Mouse (Mus musculus): ENCODE results near the gene Ipcef1. TPM values are rescaled to one million over a fixed set of nuclear protein-coding genes. Genes with fewer than 3 reads are reported as not detected.
"Not testable (repeated sequence)": the region's sequence is repeated elsewhere in the genome, so short reads cannot be mapped to it uniquely, and the experiment has no call there.

The Ipcef1 gene
- total RNA-seq, 4 experiments from 2014 or later: 1.2 to 1.9 (median 1.5) TPM

DNA sequence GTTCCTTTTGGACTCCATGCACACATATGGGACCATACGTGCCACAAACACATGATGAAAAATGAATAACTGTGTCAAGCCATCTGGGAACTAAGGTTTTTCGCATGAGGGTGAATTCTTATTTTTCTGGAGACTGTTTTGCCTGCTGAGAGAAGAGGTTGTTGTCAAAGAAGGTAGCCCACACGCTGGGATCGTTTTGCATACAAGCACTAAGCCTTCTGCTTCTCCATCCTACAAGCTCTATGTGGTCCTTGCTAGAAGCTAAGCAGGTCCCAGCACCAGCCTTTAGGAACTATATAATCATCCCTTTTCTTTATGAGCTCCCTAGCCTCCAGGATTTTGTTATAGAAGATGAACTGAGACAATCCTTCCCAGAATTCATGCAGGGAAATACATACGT, 93.5 kb downstream of the Ipcef1 start:
- DNase-seq: no peak

DNA sequence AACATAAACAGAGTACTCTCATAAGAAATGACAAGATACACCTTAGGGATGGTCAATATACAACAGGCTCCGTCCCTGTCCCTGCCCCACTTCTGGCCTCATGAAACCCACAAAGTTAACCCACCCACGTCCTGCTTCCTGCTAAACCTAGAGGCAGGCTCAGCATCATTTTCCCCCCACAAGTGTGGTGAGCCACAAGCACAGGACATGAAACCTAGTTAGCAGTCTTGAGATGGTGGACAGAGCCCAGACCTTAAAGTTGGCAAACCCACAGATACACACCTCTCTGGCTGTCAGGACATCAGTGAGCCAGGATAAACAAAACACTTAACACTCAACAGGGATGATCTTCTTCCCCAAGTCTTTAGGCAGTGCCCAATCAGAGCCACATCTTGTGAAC, 95.9 kb downstream of the Ipcef1 start:
- no peak for DNase-seq

DNA sequence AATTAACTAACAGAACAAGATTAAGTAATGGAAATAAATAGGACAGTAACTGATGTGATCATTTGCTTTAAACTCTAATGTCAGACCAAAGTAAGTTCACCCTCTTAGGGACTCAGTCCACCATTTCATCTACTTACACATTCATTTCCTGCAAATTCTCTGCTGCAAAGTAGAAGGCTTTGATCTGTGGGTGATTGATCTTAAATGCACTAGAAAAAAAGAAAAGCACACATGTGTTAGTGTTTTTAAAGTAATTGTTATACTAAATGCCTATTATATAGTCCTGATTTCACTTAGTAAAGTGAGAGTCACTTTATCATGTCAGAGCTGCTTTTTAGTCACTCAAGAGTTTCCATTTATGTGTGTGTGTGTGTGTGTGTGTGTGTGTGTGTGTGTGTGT, 97.7 kb downstream of the Ipcef1 start:
- no peak for DNase-seq

DNA sequence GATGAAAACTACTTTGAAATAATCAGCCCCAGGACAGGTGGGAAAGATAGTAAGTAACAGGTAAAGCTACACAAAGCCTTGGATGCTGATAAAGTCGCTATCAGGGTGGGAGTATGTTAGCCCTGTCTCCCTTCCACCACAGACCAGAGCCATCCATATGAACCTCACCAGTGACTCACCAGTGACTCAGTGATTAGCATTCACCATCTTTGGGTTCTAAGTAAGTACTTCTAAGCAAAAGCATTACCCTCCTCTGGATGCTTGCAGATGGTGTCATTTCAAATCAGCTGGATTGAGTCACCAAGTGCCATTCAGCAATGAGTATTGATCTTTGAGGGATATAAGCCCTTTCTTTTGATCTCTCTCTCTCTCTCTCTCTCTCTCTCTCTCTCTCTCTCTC, 99.2 kb downstream of the Ipcef1 start:
- no peak for DNase-seq

DNA sequence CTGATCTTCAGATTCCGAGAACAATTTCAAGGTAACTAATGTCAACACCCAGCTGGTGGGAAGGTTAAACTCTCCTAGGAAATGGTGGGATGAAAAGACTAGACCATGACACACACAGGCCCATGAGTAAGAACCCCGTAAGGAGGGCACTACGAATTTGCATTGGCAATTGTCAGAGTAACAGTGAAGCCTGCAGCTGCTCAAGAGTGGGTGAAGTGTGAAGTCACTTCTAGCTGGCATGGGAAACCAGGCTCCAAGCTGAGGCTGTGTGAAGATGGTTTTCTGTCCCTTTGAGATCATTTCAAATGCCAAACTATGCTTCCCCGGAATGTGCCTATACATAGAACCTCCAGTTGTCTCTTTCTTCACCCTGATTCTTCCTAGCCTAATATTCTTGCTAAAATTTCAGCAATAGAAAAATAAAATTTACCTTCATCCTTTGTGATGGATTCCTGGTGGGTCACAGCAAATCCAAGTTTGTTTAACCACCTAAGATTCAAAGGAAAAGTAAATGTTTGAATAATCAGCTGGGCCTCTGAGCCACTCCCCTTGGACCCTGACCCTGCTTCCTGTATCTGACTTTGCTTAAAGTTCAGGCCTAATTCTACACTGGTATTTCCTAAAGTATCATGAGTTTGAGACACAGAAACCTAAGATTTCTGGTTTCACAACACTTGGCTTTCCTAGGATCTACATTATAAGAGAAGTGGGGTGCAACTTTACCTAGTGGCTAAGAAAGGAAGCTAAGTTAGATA, 115.4 kb downstream of the Ipcef1 start:
- DNase-seq: no peak

DNA sequence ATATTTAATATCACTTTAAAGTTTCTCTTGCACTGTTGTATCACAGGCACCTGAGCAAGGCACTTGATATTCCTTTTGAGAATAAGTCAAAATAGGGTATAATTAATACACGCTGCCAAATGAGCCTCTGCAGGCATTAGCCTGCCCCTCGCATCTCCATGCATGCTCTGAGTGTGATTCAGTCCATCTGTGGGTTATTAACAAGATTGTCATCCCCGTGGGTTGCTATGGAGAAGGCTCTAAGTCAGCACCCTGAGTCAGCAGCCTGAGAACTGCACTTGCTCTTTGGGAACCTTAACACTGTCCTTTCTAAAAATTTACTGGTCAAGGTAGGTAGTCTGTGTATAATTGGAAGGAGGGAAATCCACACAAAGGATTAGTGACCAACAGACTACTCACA, 117.5 kb downstream of the Ipcef1 start:
- DNase-seq: no peak

DNA sequence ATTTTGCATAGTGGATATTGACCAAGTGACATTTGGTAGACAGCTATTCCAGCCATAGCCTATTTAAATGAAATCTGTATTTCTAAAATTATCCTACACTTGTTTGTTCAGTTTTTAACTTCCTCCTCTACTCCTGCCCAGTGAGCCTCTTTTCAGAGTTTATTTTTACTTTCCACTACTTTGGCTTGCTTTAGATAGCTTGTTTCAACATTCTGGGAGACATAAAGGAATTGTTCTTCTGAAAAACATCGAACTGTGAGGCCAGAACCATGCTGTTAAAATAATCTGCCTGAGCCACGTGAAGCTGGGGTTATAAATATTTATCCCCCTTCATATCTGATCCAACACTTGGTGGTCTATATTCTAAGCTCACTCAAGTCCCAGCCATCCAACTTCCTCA, 121.4 kb downstream of the Ipcef1 start:
- no peak for DNase-seq

DNA sequence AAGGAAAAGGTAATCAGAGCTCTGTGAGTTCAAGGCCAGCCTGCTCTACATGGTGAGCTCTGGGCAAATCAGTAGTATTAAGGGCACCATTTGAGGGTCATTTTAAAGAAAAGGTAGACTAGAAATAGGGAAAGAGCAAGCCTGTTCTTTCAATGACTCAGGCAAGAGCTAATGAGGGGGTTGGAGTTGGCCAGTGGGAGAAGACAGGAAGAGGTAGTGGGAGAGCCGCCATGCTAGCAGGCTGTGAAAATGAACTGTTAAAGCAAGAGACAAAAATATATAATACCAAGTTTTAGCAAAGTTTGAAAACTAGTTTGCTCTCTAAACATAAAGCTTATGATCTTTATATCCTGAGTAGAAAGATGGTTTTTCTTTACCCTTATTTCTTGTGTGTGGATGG, 121.9 kb downstream of the Ipcef1 start:
- DNase-seq: no peak

DNA sequence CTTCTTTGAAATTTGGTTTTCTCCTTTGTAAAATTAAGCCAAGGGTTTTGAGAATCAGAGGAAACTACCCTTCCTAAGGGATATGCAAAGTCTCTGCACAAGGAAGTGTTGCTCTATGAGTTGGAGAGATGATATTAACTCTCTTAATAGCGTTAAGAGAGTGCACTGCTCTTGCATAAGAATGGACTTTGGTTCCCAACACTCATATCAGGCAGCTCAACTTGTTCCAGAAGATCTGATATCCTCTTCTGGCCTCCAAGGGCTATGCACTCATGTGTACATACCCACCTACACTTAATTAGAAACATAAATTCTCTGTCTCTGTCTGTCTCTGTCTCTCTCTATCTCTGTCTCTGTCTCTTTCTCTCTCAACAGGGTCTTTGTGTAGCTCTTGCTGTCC, 123.4 kb downstream of the Ipcef1 start:
- no peak for DNase-seq

DNA sequence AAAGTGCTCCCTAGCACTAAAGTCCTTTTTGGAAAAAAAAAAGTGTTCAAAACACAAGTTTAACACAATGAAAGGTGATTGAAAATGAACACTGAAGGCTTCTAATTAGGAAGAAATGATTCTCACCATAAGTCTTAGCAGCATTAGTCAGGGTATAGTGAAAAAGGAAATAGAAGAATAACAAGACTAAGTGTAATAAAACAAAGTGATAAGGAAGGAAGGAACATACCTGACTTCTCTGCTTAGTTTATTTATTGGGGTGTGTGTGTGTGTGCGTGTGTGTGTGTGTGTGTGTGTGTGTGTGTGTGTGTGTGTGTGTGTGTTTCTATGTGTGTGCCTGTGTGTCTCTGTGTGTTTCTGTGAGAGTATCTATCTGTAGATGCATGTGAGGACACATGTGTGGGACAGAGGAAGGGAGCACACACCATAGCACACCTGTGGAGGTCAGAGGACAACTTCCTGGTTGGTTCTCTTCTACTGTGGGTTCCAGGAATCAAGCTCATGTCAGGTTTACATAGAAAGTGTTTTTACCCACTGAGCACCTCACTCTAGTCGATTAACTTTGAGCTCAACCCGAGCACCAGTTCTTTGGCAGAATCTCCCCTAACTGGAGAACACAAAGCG, 124.6 kb downstream of the Ipcef1 start:
- no peak for DNase-seq

DNA sequence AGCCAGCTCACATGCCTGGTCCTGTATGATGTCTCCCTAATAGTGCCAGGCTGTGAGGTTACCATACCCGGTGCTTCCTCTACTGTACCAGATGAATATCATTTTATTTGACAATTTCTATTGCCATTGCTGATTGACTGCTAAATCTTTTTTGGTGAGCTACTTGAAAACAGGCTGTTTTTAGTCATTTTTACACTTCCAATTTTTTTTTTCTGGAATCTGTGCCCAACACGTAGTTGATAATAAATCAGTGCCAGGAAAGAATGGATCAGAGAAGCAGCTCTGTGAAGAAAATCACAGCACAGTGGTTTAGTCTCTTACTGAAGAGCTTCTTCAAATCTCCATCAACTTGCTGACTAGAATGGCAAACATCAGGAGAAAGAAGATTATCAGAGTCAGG, 125.6 kb downstream of the Ipcef1 start:
- no peak for DNase-seq

DNA sequence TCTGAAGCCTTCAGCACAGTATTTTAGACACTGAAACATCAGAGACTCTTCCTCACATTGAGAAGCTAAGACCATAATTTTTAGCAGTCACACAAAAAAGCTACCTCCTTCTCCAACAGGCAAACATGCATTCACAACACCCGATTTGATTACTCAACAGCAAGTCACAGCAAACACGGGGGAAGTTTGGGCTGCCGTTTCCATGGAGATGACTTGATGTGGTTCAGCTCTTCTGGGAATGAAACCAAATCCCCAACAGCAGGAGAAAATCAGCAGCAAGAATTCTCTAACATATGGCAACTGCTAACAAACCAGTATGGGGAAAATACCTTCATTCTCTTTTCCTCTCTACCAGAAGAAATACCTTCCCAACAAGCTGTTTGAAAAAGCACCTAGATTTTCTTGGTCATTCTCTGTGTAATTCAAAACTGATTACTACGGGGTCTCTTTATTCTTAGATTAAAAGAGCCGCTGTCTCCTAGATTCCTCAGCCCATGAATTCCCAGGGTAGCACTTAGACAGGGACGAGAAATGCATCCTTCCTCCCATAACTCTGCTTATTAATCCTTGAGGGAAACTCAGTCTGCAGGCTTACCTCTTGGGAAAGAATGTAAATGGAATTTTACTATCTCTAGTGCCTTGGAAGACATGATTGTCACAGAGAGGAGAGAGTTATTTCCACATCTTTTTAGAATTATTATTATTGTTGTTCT, 135.6 kb downstream of the Ipcef1 start:
- no peak for DNase-seq

DNA sequence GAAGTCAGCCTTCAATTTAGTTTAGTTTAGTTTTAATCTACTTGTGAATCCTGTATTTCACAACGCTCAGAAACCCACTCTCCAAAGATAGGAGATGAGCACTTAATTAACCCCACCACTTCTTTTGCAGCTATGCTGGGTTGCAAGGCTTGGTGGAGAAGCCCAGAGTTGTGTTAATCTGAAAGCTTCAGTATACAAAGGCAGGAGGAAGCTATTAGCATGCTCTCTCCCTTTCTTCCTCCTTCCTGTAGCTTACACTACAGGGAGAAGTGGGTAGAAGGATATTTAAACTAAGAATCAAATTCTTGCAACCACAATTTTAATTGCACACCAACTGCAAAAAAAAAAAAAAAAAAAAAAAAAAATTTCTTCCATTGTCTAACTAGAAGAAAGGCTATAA, 136.3 kb downstream of the Ipcef1 start:
- DNase-seq: no peak

DNA sequence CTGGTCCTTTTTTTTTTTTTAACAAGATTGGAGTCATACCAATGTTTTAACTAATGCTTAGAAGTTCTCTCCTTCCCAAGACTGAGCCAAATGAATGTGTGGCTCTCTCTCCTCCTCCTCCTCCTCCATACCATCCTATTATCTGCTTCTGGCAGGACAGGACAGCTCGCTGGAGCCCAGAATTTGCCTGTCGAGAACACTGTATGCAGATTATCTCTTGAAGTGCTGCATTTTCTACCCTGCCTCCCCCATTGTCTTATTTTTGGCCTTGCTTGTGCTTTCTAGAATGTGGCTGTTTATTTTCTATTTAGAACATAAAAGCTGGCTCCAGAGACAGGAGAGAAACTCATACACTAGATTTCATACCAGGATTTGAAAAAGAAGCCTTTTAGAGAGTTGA, 142.5 kb downstream of the Ipcef1 start:
- no peak for DNase-seq

DNA sequence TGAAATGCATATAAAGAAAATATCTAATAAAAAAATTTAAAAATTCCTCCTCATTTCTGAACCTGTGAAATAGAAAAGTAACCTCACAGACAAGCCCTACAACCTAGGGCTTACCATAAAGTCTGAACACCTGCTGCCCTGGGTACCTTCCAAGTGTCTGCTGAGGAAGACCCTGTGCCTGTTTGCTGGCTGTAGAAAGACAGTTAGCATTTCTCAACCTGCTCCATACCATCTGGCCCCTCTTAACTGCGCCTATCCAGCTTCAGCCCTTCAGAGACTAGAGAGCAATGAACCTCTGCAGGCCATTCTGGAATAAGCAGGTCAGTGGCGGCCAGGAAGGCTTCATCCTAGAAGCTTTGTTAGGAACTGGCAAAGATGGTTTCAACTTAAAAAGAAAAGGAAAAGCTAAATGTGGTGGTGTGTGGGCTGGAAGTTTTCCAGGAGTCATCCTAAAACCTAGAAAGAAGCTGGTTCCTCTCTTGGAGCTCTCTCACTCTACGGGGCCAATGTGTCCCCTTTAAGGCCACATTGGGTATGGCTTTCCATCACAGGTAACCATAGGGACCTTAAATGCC, 150.4 kb downstream of the Ipcef1 start:
- DNase-seq: no peak

DNA sequence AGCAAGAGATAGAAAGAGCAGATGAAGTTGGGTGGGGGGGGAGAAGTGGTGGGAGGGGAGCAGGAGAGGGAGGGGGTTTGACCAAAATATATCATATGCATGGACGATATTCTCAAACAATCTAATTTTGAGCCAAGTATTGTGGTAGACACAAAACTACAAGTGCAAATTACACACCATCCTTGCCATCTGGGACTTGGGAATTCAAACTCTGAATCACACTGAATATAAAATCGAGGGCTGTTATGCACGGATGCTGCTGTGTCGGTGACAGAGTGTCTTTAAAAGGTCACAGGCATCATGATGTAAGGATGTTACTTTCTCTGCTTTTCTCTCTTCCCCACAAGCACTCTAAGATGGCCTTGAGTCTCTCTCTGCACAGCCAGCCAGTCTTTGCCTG, 152.2 kb downstream of the Ipcef1 start:
- no peak for DNase-seq

DNA sequence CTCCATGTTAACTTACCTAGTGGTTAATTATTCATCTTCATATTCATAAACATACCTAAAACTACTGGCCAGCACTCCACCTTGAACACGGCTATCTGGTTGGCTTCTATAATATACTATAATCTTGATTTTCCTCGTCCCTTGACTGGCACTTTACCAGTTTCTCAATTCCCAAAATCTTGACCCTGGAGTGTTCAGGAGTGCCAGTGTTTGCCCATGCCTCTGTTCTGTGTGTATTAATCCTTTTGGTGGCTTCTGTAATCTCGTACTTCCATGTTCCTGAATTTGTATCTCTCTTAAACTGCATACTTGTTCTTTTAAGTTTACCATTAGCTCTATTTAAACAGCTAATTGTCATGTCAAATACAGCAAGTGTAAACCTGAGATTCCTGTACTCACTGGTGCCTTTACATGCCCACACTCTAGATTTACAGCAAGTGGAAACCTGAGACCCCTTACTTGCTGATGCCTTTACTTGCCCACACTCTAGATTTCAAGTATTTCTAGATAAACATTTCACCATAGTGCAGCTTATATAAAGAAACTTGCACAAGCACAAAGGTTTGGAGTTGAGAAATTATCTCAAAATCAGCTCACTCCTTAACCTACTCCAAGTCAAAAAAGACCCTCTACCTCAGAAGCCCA, 155.5 kb downstream of the Ipcef1 start:
- DNase-seq: no peak

DNA sequence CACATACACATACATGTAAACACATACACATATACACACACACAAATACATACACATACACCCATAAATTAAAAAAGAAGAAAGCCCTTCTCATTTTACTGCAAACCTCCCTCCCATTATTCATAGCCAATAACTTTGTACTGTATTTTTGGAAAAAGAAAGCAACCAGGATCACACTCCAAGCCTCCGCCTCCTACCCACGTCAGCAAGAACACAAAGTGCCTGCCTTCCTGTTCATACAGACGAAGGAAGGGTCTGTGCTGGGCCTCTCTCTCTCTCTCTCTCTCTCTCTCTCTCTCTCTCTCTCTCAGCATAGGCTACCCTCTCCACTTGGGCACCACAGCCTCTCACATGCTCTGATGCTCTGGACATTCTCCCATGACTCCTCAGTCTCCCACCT, 156.5 kb downstream of the Ipcef1 start:
- no peak for DNase-seq

DNA sequence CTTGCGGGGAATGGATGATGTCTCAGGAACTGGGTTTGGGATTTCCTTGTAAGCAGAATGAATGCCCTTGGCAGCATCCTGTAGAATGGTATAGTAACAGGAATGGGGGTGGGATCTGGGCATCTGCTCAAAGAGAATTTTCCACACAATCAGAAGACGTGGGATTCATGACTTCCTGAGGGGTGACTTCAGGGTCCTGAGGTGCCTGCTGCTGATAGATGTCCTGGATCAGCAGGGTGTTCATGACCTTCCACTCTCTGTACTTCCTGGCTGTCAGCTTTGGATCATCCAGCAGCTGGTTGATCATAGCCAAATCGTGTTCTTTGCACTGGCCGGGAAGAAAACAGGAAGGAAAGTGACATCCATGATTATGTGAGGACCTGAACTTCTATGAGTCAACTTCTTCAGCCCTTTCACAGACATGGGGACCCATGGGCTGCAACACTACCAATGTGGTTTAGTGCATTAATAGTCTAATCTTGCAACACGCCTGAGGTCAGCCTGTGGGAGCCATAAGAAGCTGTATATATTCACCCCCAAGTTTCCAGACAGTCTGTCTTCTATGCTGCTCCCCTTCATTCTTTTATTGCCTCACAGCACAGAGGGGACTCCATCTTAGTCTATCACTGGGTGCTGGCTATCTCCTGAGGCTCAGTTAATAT, 161.8 kb downstream of the Ipcef1 start:
- DNase-seq: peak; percentile 5

DNA sequence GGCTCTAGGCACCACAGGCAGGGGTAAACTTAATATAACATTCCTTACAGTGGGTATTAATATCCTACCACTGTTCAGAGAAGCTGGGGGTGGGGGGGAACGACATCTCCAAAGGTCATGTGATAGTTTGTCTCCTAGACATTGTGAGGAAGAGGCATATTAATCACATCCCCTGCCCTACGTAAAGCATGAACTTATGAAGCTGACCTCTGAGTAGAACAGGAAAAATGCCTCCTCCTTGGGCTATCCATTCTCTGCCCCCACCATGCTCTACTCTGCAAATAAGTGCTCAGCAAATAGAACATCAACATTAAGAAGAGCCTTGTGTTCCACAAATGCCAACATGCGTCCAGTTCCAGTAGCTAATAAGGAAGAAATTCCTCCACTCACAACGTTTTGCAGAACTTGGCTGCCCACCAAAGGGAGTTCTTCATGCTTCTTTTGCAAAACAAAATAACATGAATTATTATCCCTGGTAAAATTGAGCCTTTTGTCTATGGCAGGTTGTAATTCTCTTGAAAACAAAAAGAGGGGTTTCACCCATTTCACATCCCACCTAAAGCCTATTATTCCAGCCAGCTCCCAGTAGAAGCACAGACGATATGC, 162.5 kb downstream of the Ipcef1 start:
- DNase-seq: no peak

DNA sequence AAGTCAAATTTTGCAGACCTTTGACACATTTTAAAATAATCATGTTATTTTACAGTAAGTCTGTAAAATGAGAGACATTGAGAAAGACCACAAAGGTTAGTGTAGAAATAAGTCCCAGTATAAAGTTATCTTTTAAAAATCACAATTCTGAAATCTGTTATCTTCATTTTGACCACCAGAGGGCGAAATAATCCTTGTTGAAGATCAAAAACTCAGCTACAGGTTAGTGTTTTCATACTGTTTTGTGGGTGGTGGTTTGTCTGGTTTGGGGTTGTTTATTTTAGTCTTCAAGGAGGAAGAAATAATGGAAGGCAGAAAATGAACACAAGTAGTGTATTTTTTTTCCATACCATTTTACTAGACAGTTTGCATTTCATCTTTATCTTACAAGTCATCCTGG, 166.8 kb downstream of the Ipcef1 start:
- DNase-seq: no peak

DNA sequence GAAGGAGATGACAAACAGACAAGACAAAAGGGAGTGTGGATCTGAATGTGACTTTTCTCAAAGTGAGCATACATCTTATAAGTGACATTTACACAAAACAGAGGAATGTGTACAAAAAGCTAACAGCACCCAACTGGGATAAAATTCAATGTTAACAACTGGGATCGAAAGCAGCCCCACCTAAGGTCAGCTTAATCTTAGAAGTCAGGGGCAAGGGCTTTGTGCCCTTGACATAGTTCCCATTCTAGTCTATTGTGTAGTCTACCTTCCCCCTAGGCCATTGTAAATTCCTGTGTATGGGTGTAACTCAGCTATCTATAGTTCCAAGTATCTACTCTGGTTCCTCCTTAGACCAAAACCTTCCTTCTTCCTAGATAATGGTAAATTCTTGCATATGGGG, 170.2 kb downstream of the Ipcef1 start:
- DNase-seq: not testable (repeated sequence)

All from adrenal gland, adult 8-10 months (tissue).